Mouse (Mus musculus): ENCODE measurements around the gene Rnf5.

The Rnf5 gene

DNA sequence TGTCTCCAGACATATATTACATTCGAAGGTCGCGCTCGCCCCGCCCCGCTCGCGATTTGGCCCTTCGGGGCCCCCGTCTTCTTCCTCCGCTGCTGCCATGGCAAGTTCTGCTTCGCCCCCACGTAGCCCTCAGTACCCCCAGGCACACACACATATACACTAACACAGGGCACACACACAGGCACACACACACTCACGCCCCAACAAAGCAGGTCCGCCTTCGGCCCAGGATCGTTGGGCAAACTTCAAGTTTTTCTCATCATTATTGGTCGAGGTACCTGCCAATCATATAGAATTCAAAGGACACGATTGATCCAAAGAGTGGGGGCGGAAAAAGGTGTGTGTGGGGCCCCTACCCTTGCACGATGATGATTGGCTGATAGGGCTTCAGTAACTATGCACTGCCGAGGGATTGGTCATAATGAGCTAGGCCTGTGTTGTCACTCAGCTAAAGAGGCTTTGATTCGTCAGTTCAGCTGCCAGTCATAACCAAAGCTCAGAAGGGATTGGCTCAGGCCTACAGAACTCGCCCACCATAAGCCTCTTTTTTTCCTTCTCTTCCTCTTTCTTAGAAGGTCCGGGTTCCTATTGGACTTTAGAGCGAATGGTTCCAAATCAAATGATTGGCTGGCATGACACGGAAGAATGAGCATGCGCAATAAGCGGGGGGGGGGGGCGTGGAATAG, at the start of gene Rnf5:
Gene Rnf5 (minus strand): TSS at position 316 of the 686 bp plus-strand sequence.
- DNase-seq (ENCODE audit: low read depth) = peak; percentile 100

DNA sequence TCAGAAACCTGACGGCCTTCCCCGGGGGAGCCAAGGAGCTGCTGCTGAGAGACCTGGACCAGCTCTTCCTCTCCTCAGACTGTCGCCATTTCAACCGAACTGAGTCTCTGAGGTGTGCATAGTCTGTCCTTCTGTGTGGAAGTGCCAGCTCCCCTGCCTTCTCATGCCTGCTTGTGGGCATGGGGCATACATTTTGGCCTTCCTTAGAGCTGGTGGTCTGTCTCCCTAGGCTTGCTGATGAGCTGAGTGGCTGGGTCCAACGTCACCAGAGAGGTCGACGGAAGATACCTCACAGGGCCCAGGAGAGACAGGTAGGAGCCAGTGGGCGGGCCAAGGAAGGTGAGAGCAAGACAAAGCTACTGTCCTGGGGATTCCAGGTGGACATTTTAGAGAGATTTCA, 49.5 kb upstream of the Rnf5 start:
- DNase-seq (ENCODE audit: low read depth) = no peak

DNA sequence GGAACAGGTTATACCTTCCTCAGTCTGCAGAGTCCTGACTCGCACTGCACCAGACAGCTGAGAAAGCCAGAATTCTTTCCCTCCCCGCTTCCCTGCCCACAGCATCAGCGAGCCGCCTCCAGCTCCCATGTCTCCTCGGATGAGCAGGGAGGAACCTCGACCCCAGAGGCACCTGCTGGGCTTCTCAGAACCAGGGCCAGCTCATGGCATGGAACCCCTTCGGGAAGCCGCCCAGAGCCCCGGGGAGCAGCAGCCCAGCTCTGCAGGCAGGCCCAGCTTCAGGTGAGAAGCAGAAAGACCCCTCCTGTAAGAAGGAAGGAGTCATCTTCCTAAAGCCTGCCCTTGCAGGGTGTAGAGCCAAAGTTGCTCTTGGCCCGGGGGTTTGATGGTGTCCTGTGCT, 49.1 kb upstream of the Rnf5 start:
- no peak for DNase-seq (ENCODE audit: low read depth)

DNA sequence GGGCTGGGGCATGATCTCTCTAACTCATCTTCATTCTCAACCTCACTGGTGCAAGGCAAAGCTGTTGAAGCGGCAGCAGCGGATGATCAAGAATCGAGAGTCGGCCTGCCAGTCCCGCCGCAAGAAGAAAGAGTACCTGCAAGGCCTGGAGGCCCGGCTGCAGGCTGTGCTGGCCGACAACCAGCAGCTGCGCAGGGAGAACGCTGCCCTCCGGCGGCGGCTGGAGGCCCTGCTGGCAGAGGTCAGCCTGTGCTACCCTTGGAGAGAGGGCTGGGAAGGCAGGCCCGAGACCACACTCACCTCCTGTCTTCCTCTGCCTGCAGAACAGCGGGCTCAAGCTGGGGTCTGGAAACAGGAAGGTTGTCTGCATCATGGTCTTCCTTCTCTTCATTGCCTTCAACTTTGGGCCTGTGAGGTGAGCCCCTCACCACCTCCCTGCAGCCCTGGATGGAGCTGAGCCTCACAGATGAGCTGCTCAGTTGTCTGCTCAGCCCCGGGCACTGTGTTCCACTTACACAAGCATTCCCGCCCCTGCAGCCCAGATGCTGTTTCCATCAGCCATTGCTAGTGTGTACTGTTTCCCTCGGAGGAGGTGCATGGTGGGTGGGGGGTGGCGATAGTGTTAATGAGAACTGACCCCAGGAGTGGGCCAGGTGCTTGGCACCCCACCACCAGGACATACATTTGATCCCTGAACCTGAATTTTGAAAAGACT, 48.2 kb upstream of the Rnf5 start:
- DNase-seq (ENCODE audit: low read depth) = peak; percentile 46

DNA sequence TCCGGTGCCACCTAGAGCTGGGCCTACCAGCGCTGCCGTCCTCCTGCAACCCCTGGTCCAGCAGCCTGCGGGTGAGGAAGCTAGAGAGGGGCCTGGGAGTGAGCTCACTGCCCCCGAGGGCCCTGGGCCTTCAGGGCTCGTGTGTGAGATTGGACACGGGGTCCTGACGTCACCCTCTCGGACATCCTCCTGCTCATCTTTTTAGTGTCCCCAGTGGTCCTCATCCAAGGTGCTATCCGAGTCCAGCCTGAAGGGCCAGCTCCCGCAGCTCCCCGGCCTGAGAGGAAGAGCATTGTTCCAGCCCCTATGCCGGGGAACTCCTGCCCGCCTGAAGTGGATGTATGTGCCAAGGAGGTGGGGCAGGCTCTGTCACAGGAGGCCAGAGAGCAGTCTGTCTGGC, 47.3 kb upstream of the Rnf5 start:
- no peak for DNase-seq (ENCODE audit: low read depth)

DNA sequence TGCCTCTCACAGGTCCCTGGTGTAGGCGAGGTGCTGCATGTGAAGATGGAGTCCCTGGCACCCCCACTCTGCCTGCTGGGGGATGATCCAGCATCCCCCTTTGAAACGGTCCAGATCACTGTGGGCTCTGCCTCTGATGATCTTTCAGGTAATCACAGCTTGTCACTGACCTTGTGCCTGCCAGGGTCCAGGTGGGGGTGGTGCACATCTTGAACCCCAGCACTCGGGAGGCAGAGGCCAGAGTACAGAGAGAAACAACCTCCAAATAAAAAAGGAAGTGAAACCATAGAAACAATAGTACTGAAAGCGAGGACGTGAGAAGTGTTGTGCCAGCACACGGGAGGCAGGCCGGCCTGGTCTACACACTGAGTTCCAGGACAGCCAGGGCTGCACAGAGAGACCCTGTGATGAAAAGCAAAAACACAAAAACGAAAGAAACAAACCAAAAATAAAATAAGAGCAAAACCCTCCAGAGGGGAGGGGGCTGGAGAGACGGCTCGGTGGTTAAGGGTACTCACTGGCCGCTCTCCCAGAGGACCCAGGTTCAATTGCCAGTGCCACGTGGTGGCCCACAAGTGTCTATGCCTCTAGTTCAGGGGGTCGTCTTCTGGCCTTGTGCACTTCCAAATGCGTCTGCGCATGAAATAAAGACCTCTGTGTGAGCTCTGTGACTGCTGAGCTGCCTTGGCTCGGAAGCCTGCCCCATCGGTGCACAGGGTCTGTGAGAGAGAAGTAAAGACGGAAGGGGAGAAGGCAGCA, 45.8 kb upstream of the Rnf5 start:
- DNase-seq (ENCODE audit: low read depth) = no peak

DNA sequence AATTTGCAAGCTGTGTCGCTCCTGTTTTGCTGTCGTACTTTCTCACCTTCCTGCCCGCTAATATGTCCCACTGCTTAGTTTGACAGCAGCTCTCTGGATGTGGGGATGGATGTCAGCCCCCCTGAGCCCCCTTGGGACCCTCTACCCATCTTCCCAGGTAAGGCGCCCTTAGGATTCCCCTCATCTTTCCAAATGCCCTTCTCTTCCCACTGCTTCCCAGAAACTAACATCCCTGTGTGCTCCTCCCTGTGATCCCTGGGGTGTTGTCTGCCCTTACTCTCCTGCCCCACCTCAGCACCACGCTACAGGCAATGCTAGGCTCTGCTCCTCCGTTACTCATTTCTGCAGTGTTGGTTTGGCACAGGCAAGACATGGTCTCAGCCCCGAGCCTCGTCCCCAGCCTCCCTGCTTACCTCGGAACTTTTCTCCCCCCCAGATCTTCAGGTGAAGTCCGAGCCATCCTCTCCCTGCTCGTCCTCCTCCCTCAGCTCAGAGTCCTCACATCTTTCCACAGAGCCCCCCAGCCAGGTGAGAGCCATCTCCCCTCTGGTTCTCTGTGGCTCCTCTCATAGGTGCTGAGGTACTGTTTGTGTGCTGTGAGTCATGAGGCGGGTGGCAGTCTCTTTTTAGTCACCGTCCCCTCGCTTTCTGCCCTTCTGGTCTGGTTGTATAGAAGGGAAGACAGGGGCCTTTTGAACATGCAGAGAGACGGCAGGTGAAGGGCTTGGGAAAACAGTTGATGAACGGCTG, 44.8 kb upstream of the Rnf5 start:
- no peak for DNase-seq (ENCODE audit: low read depth)

DNA sequence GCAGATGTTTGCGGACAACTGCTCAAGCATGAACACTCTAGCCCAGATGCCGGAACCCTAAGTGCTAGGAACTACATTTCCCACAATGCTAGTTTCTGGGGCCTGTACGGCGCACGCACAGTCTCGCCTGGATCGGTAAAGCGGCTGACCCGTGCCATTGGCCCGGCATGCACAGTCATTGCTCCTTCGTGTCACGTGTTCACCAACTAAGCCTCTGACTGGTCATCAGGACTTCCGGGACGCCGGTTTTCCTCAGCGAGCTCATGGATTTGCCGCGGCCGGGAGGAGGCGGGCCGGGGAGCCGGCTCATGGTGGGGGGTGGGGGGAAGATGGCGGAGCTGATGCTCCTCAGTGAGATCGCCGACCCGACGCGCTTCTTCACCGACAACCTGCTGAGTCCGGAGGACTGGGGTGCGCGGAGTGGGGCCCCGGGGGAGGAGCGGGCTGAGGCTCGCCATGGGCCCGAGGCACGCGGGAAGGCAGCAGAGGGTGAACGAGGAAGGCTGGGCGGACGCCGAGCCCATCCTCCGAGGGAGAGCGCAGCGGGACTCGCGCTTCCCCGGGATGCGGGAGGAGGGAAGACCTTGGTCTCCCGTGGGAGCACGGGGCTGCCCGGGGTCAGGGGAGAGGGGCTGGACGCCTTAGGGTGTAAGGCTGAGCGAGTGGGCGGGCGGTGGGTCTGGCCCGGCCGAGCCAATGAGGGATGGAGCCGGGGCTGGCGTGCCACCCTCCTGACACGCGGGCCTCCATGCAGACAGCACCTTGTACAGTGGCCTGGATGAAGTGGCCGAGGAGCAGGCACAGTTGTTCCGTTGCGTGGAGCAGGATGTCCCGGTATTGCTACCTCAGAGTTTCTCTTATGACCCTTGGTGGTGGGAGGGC, 43.7 kb upstream of the Rnf5 start, which contains the start of gene Atf6b:
Gene Atf6b (plus strand): TSS at position 241 of the 882 bp plus-strand sequence.
- DNase-seq (ENCODE audit: low read depth) = peak; percentile 97

DNA sequence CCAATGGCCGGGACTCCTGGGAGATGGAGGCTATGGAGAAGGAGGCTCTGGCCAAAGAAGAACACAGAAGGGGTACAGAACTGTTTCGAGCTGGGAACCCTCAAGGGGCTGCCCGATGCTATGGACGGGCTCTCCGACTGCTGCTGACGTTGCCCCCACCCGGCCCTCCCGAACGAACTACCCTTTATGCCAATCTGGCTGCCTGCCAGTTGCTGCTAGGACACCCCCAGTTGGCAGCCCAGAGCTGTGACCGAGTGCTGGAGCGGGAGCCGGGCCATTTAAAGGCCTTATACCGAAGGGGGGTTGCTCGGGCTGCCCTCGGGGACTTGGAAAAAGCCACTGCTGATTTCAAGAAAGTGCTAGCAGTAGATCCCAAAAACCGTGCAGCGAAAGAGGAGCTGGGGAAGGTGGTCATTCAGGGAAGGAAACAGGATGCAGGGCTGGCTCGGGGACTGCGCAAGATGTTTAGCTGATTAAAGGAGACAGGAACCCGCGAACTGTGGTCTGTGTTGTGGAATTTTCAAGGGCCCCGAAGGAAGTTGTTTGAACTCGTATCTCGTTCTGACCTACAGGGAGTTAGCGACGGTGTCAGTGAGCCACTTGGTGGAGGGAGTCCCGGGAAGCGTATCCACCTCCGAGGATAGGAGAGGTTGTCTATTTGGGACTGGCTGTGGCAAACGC, 42.5 kb upstream of the Rnf5 start:
- DNase-seq (ENCODE audit: low read depth) = peak; percentile 25

DNA sequence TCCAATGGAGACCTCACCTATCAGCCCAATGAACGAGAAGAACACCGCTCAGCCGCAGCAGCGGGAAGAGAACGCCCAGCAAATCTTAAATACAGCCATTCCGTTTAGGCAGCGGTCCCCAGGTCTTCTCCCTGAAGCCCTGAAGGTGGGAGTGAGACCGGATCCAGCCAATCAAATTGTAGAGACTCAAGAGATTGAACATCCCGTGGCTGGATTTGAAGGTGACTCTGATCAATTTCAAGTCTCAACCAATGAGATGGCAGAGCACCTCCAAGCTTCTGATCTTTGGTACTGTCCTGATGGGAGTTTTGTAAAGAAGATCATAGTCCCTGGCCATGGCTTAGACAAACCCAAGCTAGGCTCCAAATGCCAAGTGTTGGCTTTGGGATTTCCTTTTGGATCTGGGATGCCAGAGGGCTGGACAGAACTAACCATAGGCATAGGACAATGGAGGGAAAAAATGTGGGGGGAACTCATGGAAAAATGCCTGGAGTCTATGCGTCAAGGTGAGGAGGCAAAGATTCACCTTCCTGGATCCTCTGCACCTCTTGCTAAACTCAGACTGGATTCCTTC, 41.9 kb upstream of the Rnf5 start:
- no peak for DNase-seq (ENCODE audit: low read depth)

DNA sequence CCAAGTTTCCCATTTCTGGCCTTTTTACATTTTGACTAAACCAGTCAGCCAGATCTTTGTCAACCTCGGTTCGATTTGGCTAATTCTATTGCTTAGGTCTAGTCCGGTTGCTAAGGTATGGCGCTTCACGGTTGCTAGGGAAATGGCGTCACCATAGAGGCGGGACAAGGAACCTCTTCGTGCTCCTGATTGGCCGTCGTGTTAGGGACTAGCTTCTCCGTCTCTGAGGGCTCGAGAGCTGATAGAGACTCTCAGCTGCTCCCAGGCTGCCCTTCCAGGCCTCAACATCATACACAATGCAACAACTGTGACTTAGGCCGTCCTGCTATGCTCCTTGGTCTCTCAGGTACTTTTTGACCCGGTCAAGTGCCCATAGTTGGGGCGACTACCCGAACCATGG, 41.1 kb upstream of the Rnf5 start, which contains the start of gene Fkbpl:
Gene Fkbpl (plus strand): TSS at position 157 of the 400 bp plus-strand sequence.
- peak; percentile 98 for DNase-seq (ENCODE audit: low read depth)

DNA sequence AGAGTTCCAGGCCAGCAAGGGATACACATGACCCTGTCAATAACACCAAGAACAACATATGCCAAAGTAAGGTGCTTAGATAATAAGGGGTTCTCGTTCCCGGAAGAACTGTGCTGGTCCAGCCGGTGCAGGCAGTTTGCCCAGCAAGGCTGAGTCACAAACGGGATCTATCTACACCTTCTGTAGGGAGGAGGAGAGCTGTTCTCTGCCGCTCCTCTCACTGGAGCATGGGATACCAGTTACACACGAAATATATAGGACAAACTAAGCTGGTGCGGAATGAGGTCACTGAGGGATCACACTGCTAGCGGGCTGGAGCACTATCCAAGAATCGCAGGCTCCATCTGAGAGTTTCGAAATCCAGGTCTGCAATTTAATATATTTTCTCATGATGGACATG, 40.5 kb upstream of the Rnf5 start:
- DNase-seq (ENCODE audit: low read depth) = peak; percentile 24

DNA sequence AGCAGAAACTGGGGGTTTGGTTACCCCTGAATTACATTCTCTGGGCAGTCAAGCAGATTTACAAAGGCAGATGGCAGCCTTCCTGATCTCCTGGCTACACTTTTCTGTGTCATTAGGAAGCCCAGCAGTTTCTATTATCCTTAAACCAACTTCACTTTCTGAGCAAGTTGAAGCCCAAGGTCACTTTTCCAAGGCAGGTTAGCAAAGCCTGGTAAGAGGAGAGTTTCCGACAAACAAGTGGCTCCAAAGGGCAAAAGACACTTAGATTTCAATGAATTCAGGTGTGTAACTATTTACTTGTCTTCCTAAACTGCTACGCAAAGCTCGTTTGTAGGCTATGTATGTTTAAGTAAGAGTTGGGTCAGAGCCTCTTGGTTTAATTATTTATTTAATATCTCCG, 39.9 kb upstream of the Rnf5 start:
- no peak for DNase-seq (ENCODE audit: low read depth)

DNA sequence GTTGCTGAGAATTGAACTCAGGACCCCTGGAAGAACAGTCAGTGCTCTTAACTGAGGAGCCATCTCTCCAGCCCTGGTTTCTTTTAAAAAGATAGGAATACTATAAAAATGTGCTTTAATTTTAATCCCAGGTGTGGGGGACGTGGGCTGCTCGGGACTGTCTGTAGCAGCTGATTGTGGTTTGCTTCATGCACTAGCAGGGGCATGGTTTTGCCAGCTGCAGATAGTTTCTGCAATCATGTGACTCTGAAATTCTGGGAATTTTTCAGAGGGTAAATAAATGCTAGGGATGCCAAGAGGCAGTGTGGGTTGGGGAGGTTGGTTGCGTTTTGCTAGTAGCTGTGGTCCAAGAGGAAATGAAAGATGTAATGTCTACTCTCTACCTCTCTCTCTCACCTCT, 38.5 kb upstream of the Rnf5 start:
- DNase-seq (ENCODE audit: low read depth) = no peak

DNA sequence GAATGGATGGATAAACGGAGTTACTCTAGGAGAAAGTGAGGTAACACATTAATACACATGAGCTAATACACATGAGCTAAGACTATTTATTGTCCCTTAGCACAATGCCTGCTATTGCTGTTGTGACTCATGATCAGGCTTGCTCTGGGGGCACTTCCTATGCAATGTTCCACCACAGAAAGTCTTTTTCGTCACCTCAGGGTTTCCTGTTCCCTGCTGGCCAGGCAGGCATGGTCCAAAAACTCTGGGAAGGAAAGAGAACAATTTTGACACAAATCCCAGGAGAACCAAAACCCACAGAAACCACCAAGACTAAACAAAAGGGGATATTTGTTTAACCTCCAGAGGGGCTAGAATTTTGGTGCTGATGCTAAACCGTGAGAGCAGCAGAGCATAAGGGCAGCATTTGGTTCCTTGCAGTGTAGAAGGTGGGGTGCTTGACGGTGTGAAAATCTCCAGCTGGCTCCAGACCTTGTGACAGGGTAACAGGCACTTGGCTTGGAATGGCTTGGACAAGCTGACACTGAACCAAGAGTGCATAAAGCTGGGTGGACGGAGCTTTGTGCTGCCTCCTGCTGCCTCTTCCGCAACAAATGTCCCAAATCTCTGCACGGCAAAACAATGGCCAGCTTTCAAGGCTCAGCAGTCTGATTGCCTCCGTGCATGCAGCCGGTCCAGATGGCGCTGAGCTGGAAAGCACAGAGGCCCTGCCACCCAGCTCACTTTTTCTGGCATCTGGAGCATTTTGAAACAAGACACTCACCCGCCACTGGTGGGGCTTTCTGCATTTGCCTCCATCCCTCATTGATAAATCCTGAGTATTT, 37.5 kb upstream of the Rnf5 start:
- DNase-seq (ENCODE audit: low read depth) = no peak

DNA sequence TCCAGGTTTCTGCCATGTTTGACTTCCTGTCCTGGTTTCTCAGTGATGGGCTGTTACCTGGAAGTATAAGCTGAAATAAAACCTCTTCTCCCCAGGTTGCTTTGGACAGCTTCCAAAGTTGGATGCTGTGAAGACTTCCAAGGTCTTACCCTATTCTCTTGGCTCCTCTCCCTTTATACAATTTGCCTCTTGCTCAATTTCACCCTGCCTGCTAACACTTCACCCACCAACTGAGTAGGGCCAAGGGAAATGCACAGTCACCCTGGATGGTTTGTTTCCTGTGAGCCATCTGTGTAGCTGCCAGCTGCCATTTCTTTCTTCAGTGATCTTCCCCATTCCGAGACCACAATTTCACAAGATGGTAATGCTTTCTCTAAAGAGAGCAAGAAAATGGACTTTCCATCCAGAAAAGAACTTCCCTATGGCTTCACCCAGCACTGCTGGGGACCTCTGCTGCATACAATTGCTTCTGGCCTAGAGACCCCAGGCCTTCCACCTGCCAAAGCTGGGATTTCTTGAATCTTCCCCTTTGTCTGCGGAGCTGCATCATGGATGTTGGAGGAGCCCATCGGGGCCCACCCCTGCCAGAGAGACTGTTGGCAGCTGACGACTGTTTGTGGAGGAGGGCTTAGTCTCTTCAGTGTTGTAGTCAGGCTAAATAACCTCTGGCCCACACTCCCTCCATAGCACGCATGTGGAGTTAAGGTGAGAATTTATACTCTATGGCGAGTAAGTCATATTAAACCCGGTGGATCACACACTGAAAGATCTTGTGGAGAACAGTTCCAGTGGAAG, 36.2 kb upstream of the Rnf5 start:
- no peak for DNase-seq (ENCODE audit: low read depth)

DNA sequence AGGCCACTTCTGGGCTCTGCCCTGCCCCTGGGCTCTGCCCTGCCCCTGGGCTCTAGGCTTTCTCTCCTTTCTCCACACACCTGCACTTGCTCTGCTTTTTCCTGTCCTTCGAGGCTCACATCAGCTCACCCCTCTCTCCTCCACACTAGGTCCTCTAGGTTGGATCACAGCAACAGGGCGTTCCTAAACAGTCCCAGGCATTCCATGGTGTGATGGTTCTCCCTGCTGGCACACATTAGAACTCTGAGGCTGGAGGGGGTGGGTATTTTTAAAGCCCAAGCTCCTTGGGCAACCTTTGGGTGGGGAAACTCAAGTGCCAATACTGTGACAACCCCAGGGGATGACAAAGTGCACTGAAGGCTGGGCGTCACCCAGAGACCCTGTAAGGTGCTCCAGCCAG, 34.0 kb upstream of the Rnf5 start:
- no peak for DNase-seq (ENCODE audit: low read depth)

DNA sequence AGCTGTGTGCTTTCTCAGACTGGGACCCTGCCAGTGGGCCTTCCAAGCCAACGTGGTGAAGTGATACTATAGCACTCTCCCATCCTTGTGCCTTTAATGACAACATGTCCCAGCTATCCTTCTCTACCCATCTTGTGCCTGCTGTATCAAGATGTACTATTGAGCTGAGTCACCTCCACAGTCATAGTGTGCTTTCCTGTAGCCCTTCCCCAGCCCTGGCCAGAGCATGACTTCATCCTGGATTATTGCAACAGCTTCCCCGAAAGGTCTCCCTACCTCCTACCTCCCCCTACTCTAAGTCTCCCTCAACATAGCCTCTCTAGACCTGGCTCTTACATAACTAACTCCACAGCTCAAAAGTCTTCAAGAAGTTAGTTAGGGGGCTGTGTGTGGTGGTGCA, 32.2 kb upstream of the Rnf5 start:
- no peak for DNase-seq (ENCODE audit: low read depth)
